Mouse (Mus musculus) midbrain, embryonic 10.5 days (tissue): Measurements from ENCODE around the gene Clpb. TPM values are rescaled to one million over a fixed set of nuclear protein-coding genes. Genes with fewer than 3 reads are reported as not detected.
A peak's percentile ranks its signal among the peaks of the same experiment; 100 is the strongest.

Experiments
- DNase-seq: peaks from one replicate; pipeline ENCODE4 v3.0.0-alpha.2; 2017; ENCODE audit warnings: low spot score
- H3K27ac ChIP-seq: fragments of 300-500 bp; sonication (generic); replicated peaks from 2 replicates; pipeline ENCODE4 v1.5.1; 2016; ENCODE audit warnings: mild to moderate bottlenecking
- H3K27me3 ChIP-seq: fragments of 300-500 bp; sonication (generic); 2 replicates; pipeline ENCODE4 v1.6.1; 2016; ENCODE audit warnings: low read depth, mild to moderate bottlenecking; ENCODE audit not compliant: poor library complexity, severe bottlenecking
- H3K36me3 ChIP-seq: fragments of 300-500 bp; sonication (generic); 2 replicates; pipeline ENCODE4 v1.6.1; 2016; ENCODE audit warnings: mild to moderate bottlenecking, moderate library complexity
- H3K4me1 ChIP-seq: fragments of 300-500 bp; sonication (generic); 2 replicates; pipeline ENCODE4 v1.6.1; 2016
- H3K4me3 ChIP-seq: fragments of 300-500 bp; sonication (generic); 2 replicates; pipeline ENCODE4 v1.5.1; 2016; ENCODE audit warnings: mild to moderate bottlenecking, moderate library complexity
- H3K9me3 ChIP-seq: fragments of 300-500 bp; sonication (generic); replicated peaks from 2 replicates; pipeline ENCODE4 v1.6.1; 2016; ENCODE audit warnings: mild to moderate bottlenecking
- WGBS: fragments of 180-500 bp; shearing (Covaris S2); methylation state at CpG from one replicate; pipeline ENCODE4 v1.1.7; 2016; 5-methylcytosine and 5-hydroxymethylcytosine counted together
- polyA plus RNA-seq: library from polyadenylated mRNA; unstranded; fragments of >200 nt; fragmentation: Nextera tagmentation; extraction: Ambion mirVana; gene quantifications from 2 replicates; pipeline ENCODE4 v1.2.1, GENCODE M21; 2016

Clpb gene
- polyA plus RNA-seq, 1 experiment from 2014 or later = 56.3 TPM

GRCm38 (mm10) chr7:101702706-101703105, 39.3 kb downstream of the Clpb start:
- DNase-seq = no peak
- no peaks in the 10 kb centered on the region for H3K9me3 ChIP-seq
- WGBS = 88% methylated on average over 5 of the region's 5 CpGs
- H3K4me3 ChIP-seq = no peak overlapping the region
- peaks cover 14% of the 10 kb centered on the region for H3K36me3 ChIP-seq
- no peaks in the 10 kb centered on the region for H3K27me3 ChIP-seq
- 0 out of 2 replicates have a peak, but pooled peaks cover 3% of the 10 kb centered on the region for H3K4me1 ChIP-seq
- H3K27ac ChIP-seq = no peak overlapping the region

- Histone ChIP-seq H3K4me3 (no peak overlapping the region), H3K9me3 (no peaks in the 10 kb centered on the region), H3K27me3 (no peaks in the 10 kb centered on the region), H3K27ac (no peak overlapping the region), H3K36me3 (peaks cover 21% of the 10 kb centered on the region), H3K4me1 (no peaks in the 10 kb centered on the region)
- no peak for DNase-seq
- 90% methylated on average over 3 of the region's 3 CpGs for WGBS
Measured at GRCm38 (mm10) chr7:101709586-101709985, 46.2 kb downstream of the Clpb start.

- DNase-seq = no peak
- Histone ChIP-seq H3K27ac (no peak overlapping the region), H3K4me3 (no peak overlapping the region), H3K27me3 (no peaks in the 10 kb centered on the region), H3K4me1 (no peaks in the 10 kb centered on the region), H3K36me3 (peaks cover 21% of the 10 kb centered on the region), H3K9me3 (no peaks in the 10 kb centered on the region)
- WGBS = 92% methylated on average over 5 of the region's 5 CpGs
Measured at GRCm38 (mm10) chr7:101710236-101710635, 46.8 kb downstream of the Clpb start.

- no peak for DNase-seq
- Histone ChIP-seq H3K36me3 (peaks cover 5% of the 10 kb centered on the region; the same call in 1 of the 2 replicates), H3K4me3 (no peak overlapping the region), H3K9me3 (no peaks in the 10 kb centered on the region), H3K4me1 (no peaks in the 10 kb centered on the region; the same call in 1 of the 2 replicates), H3K27me3 (no peaks in the 10 kb centered on the region), H3K27ac (no peak overlapping the region)
- WGBS = 93% methylated on average over 9 of the region's 9 CpGs
Measured at GRCm38 (mm10) chr7:101713828-101714400, 50.5 kb downstream of the Clpb start.

GRCm38 (mm10) chr7:101715041-101715551, 51.7 kb downstream of the Clpb start:
- Histone ChIP-seq H3K4me1 (no peaks in the 10 kb centered on the region; the same call in 1 of the 2 replicates), H3K27ac (no peak overlapping the region), H3K9me3 (no peaks in the 10 kb centered on the region), H3K36me3 (peaks cover 5% of the 10 kb centered on the region; the same call in 1 of the 2 replicates), H3K27me3 (no peaks in the 10 kb centered on the region), H3K4me3 (no peak overlapping the region)
- DNase-seq = no peak
- 90% methylated on average over 5 of the region's 5 CpGs for WGBS

- Histone ChIP-seq H3K4me1 (peaks cover 14% of the 10 kb centered on the region), H3K36me3 (peaks cover 4% of the 10 kb centered on the region; the same call in 1 of the 2 replicates), H3K9me3 (no peaks in the 10 kb centered on the region), H3K27me3 (no peaks in the 10 kb centered on the region), H3K4me3 (no peak overlapping the region), H3K27ac (no peak overlapping the region)
- 87% methylated on average over 3 of the region's 3 CpGs for WGBS
- DNase-seq = no peak
Measured at GRCm38 (mm10) chr7:101720356-101720755, 56.9 kb downstream of the Clpb start.

- WGBS = 19% methylated on average over 4 of the region's 4 CpGs
- H3K36me3 ChIP-seq = peaks cover 11% of the 10 kb centered on the region
- peak; percentile 47 for DNase-seq
Measured at GRCm38 (mm10) chr7:101725081-101725480, 61.6 kb downstream of the Clpb start.

GRCm38 (mm10) chr7:101726980-101727379, 63.5 kb downstream of the Clpb start:
- Histone ChIP-seq H3K9me3 (no peaks in the 10 kb centered on the region), H3K27ac (no peak overlapping the region), H3K4me3 (no peak overlapping the region), H3K27me3 (no peaks in the 10 kb centered on the region), H3K4me1 (peaks cover 43% of the 10 kb centered on the region), H3K36me3 (peaks cover 11% of the 10 kb centered on the region)
- no peak for DNase-seq
- WGBS = 16% methylated on average over 2 of the region's 2 CpGs

More at GRCm38 (mm10) chr7:101725081-101725480, 61.6 kb downstream of the Clpb start:
- Histone ChIP-seq H3K4me1 (peaks cover 38% of the 10 kb centered on the region), H3K4me3 (no peak overlapping the region), H3K27ac (0 out of 2 replicates have a peak overlapping the region, but pooled peaks have one; percentile 4), H3K9me3 (no peaks in the 10 kb centered on the region), H3K27me3 (no peaks in the 10 kb centered on the region)

- Histone ChIP-seq H3K9me3 (no peaks in the 10 kb centered on the region), H3K36me3 (peaks cover 7% of the 10 kb centered on the region), H3K27ac (peak overlapping the region; percentile 71), H3K27me3 (no peaks in the 10 kb centered on the region), H3K4me3 (no peak overlapping the region), H3K4me1 (peaks cover 41% of the 10 kb centered on the region)
- no peak for DNase-seq
- WGBS = 91% methylated on average over 1 of the region's 1 CpGs
Measured at GRCm38 (mm10) chr7:101732096-101732495, 68.7 kb downstream of the Clpb start.

- Histone ChIP-seq H3K27ac (peak overlapping the region; percentile 71), H3K27me3 (no peaks in the 10 kb centered on the region)
Measured at GRCm38 (mm10) chr7:101733042-101733441, 69.6 kb downstream of the Clpb start.

GRCm38 (mm10) chr7:101735297-101735696, 71.9 kb downstream of the Clpb start:
- no peak for DNase-seq
- no peak overlapping the region for H3K4me3 ChIP-seq
- H3K27me3 ChIP-seq = no peaks in the 10 kb centered on the region
- H3K9me3 ChIP-seq = no peaks in the 10 kb centered on the region
- peaks cover 36% of the 10 kb centered on the region for H3K4me1 ChIP-seq
- no peak overlapping the region for H3K27ac ChIP-seq
- 95% methylated on average over 1 of the region's 1 CpGs for WGBS
- no peaks in the 10 kb centered on the region for H3K36me3 ChIP-seq

More at GRCm38 (mm10) chr7:101733042-101733441, 69.6 kb downstream of the Clpb start:
- Histone ChIP-seq H3K9me3 (no peaks in the 10 kb centered on the region), H3K4me1 (peaks cover 38% of the 10 kb centered on the region), H3K36me3 (no peaks in the 10 kb centered on the region), H3K4me3 (no peak overlapping the region)
- 39% methylated on average over 2 of the region's 2 CpGs for WGBS
- DNase-seq = peak; percentile 39

GRCm38 (mm10) chr7:101737735-101738134, 74.3 kb downstream of the Clpb start:
- Histone ChIP-seq H3K4me1 (peaks cover 27% of the 10 kb centered on the region), H3K9me3 (no peaks in the 10 kb centered on the region), H3K4me3 (no peak overlapping the region), H3K36me3 (no peaks in the 10 kb centered on the region), H3K27me3 (no peaks in the 10 kb centered on the region), H3K27ac (no peak overlapping the region)
- WGBS = 85% methylated on average over 3 of the region's 3 CpGs
- DNase-seq = no peak

- no peak for DNase-seq
- Histone ChIP-seq H3K4me3 (no peak overlapping the region), H3K27ac (peak overlapping the region; percentile 53), H3K4me1 (peaks cover 20% of the 10 kb centered on the region), H3K36me3 (no peaks in the 10 kb centered on the region), H3K27me3 (no peaks in the 10 kb centered on the region), H3K9me3 (no peaks in the 10 kb centered on the region)
- 24% methylated on average over 1 of the region's 1 CpGs for WGBS
Measured at GRCm38 (mm10) chr7:101739602-101740001, 76.2 kb downstream of the Clpb start.
